Mouse (Mus musculus) neural tube, embryonic 15.5 days (tissue): ENCODE measurements around the gene Olfr478. TPM values are rescaled to one million over a fixed set of nuclear protein-coding genes. Genes with fewer than 3 reads are reported as not detected.
"Not testable (repeated sequence)": the region's sequence is repeated elsewhere in the genome, so short reads cannot be mapped to it uniquely, and the experiment has no call there.

ENCODE experiments used
- ATAC-seq: fragments of 200-750 bp; cut with Nextera tagmentation; 2 replicates; pipeline ENCODE4 v1.8.0; 2017; ENCODE audit warnings: mild to moderate bottlenecking, moderate TSS enrichment, moderate library complexity; ENCODE audit not compliant: low FRiP score
- H3K27ac ChIP-seq: fragments of 300-500 bp; sonication (generic); replicated peaks from 2 replicates; pipeline ENCODE4 v1.5.1; 2015; ENCODE audit warnings: mild to moderate bottlenecking, inconsistent platforms
- H3K27me3 ChIP-seq: fragments of 300-500 bp; sonication (generic); replicated peaks from 2 replicates; pipeline ENCODE4 v1.6.1; 2015; ENCODE audit warnings: inconsistent platforms
- H3K36me3 ChIP-seq: fragments of 300-500 bp; sonication (generic); 2 replicates; pipeline ENCODE4 v1.6.1; 2015; ENCODE audit warnings: inconsistent platforms
- H3K4me1 ChIP-seq: fragments of 300-500 bp; sonication (generic); 2 replicates; pipeline ENCODE4 v1.6.1; 2015; ENCODE audit warnings: inconsistent platforms
- H3K4me2 ChIP-seq: fragments of 300-500 bp; sonication (generic); 2 replicates; pipeline ENCODE4 v1.6.1; 2015; ENCODE audit warnings: inconsistent platforms, mild to moderate bottlenecking, moderate library complexity
- H3K4me3 ChIP-seq: fragments of 300-500 bp; sonication (generic); replicated peaks from 2 replicates; pipeline ENCODE4 v1.5.1; 2015; ENCODE audit warnings: mild to moderate bottlenecking, inconsistent platforms
- H3K9ac ChIP-seq: fragments of 300-500 bp; sonication (generic); replicated peaks from 2 replicates; pipeline ENCODE4 v1.6.1; 2015; ENCODE audit warnings: mild to moderate bottlenecking, inconsistent platforms
- H3K9me3 ChIP-seq: fragments of 300-500 bp; sonication (generic); replicated peaks from 2 replicates; pipeline ENCODE4 v1.6.1; 2016; ENCODE audit warnings: inconsistent platforms
- WGBS: fragments of 180-500 bp; shearing (Covaris S2); methylation state at CpG from one replicate; pipeline ENCODE4 v1.1.7; 2015; ENCODE audit warnings: mixed read lengths; 5-methylcytosine and 5-hydroxymethylcytosine counted together
- polyA plus RNA-seq: library from polyadenylated mRNA; unstranded; fragments of >200 nt; fragmentation: Nextera tagmentation; extraction: Ambion mirVana; gene quantifications from 2 replicates; pipeline ENCODE4 v1.2.1, GENCODE M21; 2015

Gene Olfr478
- not detected in 2 replicates for polyA plus RNA-seq

GRCm38 (mm10) chr7:108033889-108034288 lies at the start of gene Olfr478:
Gene Olfr478 (minus strand): TSS chr7:108033989.
- no peak within 1 kb of the TSS for H3K4me2 ChIP-seq
- no peak within 1 kb of the TSS for H3K9ac ChIP-seq
- H3K27ac ChIP-seq, result no peak within 1 kb of the TSS
- H3K4me1 ChIP-seq, result no peaks in the 10 kb centered on the region
- no peaks in the 10 kb centered on the region for H3K27me3 ChIP-seq
- H3K4me3 ChIP-seq, result no peak within 1 kb of the TSS
- no peaks in the 10 kb centered on the region for H3K36me3 ChIP-seq
- ATAC-seq, result no peak
- 83% methylated on average over 3 of the region's 3 CpGs for WGBS
- H3K9me3 ChIP-seq, result no peaks in the 10 kb centered on the region

GRCm38 (mm10) chr7:108079555-108079954 lies 45.8 kb upstream of the Olfr478 start, which contains the start of gene Olfr481:
Gene Olfr481 (plus strand): TSS chr7:108079855.
- ATAC-seq, result no peak
- Histone ChIP-seq H3K4me2 (no peak within 1 kb of the TSS), H3K9me3 (no peaks in the 10 kb centered on the region), H3K36me3 (no peaks in the 10 kb centered on the region), H3K4me1 (no peaks in the 10 kb centered on the region), H3K27me3 (no peaks in the 10 kb centered on the region), H3K4me3 (no peak within 1 kb of the TSS), H3K27ac (no peak within 1 kb of the TSS), H3K9ac (no peak within 1 kb of the TSS)

GRCm38 (mm10) chr7:108067246-108067645 lies 33.5 kb upstream of the Olfr478 start, which contains the start of gene Olfr480:
Gene Olfr480 (minus strand): TSS chr7:108067346.
- Histone ChIP-seq H3K36me3 (no peaks in the 10 kb centered on the region), H3K27me3 (no peaks in the 10 kb centered on the region), H3K9ac (no peak within 1 kb of the TSS), H3K4me3 (no peak within 1 kb of the TSS), H3K4me2 (no peak within 1 kb of the TSS), H3K4me1 (no peaks in the 10 kb centered on the region), H3K9me3 (no peaks in the 10 kb centered on the region), H3K27ac (no peak within 1 kb of the TSS)
- ATAC-seq, result no peak
- 91% methylated on average over 1 of the region's 1 CpGs for WGBS

GRCm38 (mm10) chr7:108050393-108050792 lies 16.6 kb upstream of the Olfr478 start, which contains the start of gene Olfr479:
Gene Olfr479 (plus strand): TSS chr7:108050693.
- Histone ChIP-seq H3K9ac (no peak within 1 kb of the TSS), H3K27me3 (no peaks in the 10 kb centered on the region), H3K4me2 (no peak within 1 kb of the TSS), H3K4me3 (no peak within 1 kb of the TSS), H3K27ac (no peak within 1 kb of the TSS), H3K4me1 (no peaks in the 10 kb centered on the region), H3K9me3 (no peaks in the 10 kb centered on the region), H3K36me3 (no peaks in the 10 kb centered on the region)
- ATAC-seq, result no peak
- WGBS, result 91% methylated on average over 2 of the region's 2 CpGs

- ATAC-seq, H3K4me3 ChIP-seq, H3K36me3 ChIP-seq, H3K27ac ChIP-seq, H3K9ac ChIP-seq, H3K4me2 ChIP-seq, H3K4me1 ChIP-seq, H3K9me3 ChIP-seq, H3K27me3 ChIP-seq: not testable (repeated sequence)
Observed at GRCm38 (mm10) chr7:108014256-108014655, 19.5 kb downstream of the Olfr478 start.

GRCm38 (mm10) chr7:107986393-107986792 lies 47.4 kb downstream of the Olfr478 start, which contains the start of gene Olfr477:
Gene Olfr477 (plus strand): TSS chr7:107986693.
- no peaks in the 10 kb centered on the region for H3K27me3 ChIP-seq
- no peaks in the 10 kb centered on the region for H3K36me3 ChIP-seq
- H3K4me3 ChIP-seq, result no peak within 1 kb of the TSS
- ATAC-seq, result no peak
- no peak within 1 kb of the TSS for H3K9ac ChIP-seq
- WGBS, result 86% methylated on average over 2 of the region's 2 CpGs
- no peaks in the 10 kb centered on the region for H3K4me1 ChIP-seq
- no peaks in the 10 kb centered on the region for H3K9me3 ChIP-seq
- no peak within 1 kb of the TSS for H3K27ac ChIP-seq
- no peak within 1 kb of the TSS for H3K4me2 ChIP-seq

Other genes with a start within 250 kb of the Olfr478 start
- gene Ovch2, start 232.8 kb downstream of the Olfr478 start, polyA plus RNA-seq, result not detected in 2 replicates
- gene Olfr467, start 221.7 kb downstream of the Olfr478 start, polyA plus RNA-seq, result not detected in 2 replicates
- gene Olfr469, start 208.4 kb downstream of the Olfr478 start, polyA plus RNA-seq, result not detected in 2 replicates
- gene Olfr470, start 186.5 kb downstream of the Olfr478 start, polyA plus RNA-seq, result not detected in 2 replicates
- not detected in 2 replicates for gene Olfr472, start 136.1 kb downstream of the Olfr478 start, polyA plus RNA-seq
- gene Olfr473, start 103.5 kb downstream of the Olfr478 start, polyA plus RNA-seq, result not detected in 2 replicates
- gene Olfr474, start 79.3 kb downstream of the Olfr478 start, polyA plus RNA-seq, result not detected in 2 replicates
- gene Olfr476, start 69.2 kb downstream of the Olfr478 start, polyA plus RNA-seq, result not detected in 2 replicates
- not detected in 2 replicates for gene Olfr477, start 47.3 kb downstream of the Olfr478 start, polyA plus RNA-seq
- not detected in 2 replicates for gene Olfr479, start 16.7 kb upstream of the Olfr478 start, polyA plus RNA-seq
- gene Olfr480, start 33.4 kb upstream of the Olfr478 start, polyA plus RNA-seq, result not detected in 2 replicates
- gene Olfr481, start 45.9 kb upstream of the Olfr478 start, polyA plus RNA-seq, result not detected in 2 replicates
- not detected in 2 replicates for gene Olfr482, start 63.6 kb upstream of the Olfr478 start, polyA plus RNA-seq
- gene Olfr483, start 66.9 kb upstream of the Olfr478 start, polyA plus RNA-seq, result not detected in 2 replicates
- not detected in 2 replicates for gene Olfr484, start 93.5 kb upstream of the Olfr478 start, polyA plus RNA-seq
- not detected in 2 replicates for gene Olfr485, start 125.9 kb upstream of the Olfr478 start, polyA plus RNA-seq
- not detected in 2 replicates for gene Olfr486, start 138.8 kb upstream of the Olfr478 start, polyA plus RNA-seq
- not detected in 2 replicates for gene Olfr487, start 180.6 kb upstream of the Olfr478 start, polyA plus RNA-seq
- not detected in 2 replicates for gene Olfr488, start 224.4 kb upstream of the Olfr478 start, polyA plus RNA-seq